Mouse (Mus musculus) induced T-regulatory cell, adult 2 months (primary cell): ENCODE results near the gene Klhl29.

Experiments
- DNase-seq: peaks from one replicate; pipeline ENCODE4 v3.0.0-alpha.2; 2012; ENCODE audit warnings: low read depth

The Klhl29 gene

DNA sequence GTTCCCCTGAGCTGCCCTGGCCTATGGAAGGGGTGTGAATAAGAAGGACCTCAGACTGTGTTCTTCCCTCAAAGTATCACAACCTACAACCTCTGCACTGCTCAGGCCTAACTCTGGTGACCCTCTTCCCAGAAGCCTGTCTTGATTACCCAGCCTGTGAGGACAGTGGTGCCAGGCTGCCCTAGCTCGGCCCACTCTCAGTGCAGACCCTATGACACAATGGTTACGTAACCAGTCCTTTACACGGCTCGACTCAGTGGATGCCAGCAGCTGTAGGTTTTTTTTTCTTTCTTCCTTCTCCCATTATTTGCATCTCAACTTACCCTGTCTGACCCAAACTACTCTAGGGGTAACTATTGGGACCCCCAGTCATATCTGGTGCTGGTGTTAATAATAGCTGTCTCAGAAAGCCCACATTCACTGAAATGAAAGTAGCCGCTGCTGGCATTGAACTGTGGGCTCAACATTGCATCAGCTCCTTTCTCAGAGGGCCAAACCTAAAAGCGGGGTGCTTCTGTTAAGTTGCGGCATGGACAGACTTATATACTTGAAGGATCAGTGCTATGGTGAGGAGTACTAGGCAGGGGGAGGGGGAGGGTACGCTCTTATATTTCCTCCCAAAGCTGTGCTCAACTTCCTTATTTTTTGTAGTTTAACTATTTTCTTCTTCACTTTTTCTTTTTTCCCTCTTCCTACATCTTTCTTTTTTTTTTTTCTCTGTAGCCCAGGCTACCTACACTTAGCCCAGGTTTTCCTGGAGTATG is 152.9 kb downstream of the Klhl29 start:
- no peak for DNase-seq

DNA sequence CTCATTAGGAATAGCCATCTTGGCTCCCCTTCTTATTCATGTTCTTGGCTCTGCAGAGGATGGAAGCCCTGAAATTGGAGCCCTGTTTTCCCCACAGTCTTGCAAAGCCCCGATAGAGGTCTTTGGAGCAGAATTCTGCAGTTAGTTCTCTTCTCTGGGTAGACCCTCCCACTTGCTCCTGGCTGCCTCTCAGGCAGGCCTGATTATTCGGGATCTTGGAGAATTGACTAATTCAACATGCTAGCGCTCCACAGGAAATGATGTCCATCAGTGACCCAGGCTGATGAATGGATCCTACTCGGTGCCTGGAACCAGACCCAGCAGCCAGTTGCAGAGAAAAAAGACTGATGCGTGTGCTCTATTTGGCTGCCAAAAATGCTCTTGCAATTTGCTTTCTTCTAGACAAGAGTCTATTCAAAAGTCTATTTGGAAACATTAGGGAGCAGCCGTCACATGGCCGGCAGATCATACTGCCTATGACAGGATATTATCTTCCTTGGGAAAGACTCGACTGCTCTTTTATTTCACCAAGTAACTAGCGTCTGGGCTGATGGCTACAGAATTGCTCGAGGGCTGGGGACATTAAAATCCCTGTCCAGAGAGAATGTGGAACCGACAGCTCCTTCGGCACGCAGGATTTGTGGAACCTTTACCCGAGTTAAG is 155.4 kb downstream of the Klhl29 start:
- DNase-seq, result no peak

DNA sequence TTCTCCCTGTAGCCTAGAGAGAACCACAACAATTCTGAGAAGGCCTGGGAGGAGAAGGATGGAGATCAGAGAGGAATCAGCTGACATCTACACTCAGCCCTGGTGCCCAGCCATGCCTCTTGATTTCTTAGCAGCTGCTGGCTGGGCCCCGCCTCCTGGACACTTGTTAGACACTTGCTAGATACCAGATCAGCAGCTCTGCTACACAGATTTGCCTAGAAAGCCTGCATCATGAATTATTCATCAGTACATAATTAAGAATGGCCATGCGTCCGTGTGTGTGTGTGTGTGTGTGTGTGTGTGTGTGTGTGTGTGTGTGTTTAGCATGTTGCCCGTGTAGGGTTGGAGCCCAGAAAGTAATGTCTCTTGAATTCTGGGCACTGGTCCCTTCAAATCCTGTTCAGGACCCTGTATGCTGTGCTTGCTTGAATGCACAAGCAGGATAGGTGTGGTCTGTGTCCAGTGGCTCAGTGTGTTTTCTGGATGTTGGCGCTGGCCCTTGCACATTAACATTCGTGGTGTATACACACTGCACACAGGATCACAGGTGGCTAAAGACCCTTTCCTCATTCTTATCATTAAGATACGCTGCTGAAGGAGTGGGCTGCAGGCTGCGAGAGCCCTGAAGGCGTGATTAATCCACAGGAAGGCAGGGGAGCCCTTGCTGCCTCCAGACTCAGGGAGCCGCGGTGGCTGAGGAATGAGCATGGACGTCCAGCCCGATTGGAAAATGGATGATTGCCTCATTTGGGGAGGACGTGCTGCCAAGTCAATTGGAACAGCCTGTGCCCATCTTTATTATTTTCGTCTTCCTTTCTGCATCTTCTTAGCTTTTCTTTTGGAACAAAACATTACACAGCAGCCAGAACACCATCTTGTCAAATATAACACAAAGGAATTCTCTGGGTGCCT is 159.4 kb downstream of the Klhl29 start:
- no peak for DNase-seq

DNA sequence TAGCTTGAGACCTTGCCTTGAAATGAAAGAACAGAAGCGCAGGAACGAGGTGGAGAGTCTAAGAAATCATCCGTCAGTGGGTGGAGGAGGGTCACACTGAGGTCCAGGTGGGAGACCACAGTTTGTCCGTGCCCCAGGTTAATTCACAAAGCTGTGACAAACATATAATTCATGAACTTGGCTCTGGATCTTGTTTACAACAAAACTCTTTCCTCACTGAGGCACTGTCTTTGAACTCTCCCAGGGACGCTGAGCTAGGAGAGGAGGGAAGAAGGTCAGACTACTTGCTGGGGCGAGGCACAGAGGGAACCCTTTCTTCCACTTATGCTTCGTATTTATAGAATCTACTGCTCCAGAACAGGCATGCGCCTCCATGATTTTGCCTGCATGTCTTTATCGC is 161.2 kb downstream of the Klhl29 start:
- DNase-seq, result no peak

DNA sequence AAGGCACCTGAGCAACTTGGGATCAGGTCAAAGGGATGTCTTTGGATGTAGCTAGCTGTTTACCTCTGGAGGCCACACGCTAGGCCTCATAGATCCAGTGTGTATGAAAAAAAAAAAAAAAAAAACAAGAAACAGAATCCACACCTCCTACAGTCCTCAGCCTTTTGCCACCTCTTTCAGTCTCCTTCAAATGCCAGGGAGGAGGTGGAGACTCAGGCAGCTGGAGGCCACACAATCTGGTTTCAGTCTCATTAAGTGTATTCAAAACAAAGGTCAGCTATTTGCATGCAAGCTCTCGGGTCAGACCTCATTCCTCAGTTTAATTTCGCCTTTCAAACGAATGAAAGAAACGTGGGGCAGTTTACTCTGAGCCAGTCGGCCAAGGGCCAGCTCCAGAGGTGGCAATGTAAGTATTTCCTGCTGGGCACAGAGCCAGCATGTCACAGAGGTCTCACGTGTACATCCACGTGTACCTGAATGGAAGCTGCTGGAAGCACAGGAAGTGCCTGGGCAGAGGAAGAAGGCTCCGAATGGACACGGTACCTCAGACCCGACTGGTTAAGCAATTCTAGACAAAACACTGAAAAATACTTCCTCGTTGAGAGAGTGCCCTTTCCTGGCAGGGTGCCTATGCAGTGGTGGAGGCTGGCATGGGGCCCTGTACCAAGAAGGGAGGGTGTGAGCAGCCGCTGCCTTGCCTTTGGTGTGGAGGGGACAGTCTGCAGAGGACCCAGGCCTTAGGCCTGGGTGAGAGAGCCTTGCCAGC is 162.0 kb downstream of the Klhl29 start:
- no peak for DNase-seq

DNA sequence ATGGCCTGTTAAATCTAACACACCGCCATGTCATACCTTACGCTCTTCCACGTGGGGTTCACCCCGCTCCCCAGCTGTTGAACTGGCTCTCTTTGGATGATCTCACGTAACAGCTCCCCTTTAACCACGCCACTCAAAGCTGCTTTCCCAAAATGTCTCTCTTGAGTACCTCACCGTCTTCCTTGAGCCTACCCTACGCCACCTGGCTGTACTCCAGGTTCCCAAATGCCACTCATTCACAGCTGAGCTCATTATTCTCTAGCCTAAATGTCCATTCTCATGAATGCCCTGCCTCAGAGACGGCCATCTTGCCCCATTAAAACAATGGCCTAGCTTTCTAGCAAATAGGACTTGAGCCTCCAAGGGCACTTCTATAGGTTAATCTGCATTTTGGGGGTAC is 163.6 kb downstream of the Klhl29 start:
- DNase-seq, result no peak

DNA sequence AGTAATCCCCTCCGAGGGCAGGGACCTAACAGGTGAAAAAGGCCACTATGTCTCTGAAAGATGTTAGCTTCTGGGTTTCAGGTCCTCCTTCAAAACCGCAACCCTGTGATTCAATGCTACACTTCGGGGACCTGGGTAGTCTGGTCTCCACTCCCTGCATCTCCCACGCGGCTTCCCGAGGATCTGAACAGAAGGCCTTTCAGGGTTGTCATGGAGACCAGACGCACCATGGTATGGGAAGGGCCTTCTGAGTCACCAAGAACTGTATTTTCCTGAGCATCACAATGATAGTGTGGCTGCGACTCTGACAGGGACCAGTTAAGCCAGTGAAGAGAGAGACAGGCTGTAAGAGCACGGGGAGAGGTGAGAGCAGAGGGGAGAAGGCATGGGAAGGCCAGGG is 164.7 kb downstream of the Klhl29 start:
- no peak for DNase-seq

DNA sequence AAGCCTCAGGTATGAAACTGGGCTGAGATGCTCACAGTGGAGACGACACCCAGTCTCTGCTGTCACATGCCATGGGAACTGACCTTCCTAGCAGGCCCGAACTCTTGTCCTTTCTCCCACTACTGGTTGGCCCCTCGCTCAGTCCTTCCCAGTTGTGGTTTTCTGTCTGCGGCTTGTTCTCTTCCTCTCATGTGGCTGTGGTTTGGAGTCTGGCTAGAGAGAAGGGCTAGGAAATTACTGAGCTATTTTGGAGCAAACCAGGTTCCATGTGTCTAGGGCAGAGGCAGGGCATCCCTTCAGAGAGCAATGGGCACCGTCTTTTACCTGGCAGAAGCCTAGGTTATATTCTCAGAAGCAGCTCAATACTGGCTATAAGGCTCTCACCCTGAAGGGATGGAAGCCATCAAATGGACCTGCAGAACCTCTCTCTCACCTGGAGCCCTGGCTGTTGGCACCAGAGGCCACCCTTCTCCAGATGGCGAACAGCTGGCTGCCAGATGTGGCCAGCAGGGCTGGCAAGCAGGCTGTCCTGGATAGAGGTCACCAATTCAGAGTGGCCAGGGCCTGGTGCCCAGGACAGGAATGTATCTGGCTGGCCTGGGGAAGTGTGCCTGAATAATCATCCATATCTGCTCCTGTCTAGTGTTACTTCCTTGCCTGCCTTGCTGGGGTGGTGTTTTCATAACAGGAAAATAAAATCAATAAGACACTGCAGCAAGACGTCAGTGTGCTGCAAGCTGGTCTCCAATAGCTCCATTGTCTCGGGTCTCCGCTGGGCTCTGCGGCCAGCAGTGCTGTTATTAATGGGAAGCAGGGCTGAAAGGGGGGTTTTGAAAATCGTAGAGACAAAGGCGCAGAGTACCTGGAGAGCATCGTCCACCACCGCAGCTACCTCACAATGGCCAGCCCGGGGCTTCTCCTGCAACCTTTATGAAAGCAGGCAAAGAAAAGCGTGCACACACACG is 167.3 kb downstream of the Klhl29 start:
- no peak for DNase-seq

DNA sequence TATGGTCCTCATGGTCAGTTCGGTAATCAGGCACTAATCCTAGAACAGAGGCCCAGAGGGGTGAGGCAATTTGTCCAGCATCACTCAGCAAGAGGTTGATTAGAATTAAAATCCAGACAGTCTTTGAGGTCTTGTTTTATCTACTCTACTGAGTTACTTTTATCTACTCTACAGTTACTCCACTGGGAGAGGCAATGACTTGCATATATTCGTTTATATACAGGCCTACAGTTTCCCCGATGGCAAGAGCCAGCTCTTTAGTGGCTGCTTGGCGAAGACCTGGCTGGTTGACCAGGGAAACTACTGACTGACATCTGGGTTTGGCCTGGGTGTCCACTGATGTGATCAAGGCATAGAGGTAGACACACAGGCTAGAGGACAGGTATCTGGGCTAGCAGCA is 168.3 kb downstream of the Klhl29 start:
- DNase-seq, result no peak

DNA sequence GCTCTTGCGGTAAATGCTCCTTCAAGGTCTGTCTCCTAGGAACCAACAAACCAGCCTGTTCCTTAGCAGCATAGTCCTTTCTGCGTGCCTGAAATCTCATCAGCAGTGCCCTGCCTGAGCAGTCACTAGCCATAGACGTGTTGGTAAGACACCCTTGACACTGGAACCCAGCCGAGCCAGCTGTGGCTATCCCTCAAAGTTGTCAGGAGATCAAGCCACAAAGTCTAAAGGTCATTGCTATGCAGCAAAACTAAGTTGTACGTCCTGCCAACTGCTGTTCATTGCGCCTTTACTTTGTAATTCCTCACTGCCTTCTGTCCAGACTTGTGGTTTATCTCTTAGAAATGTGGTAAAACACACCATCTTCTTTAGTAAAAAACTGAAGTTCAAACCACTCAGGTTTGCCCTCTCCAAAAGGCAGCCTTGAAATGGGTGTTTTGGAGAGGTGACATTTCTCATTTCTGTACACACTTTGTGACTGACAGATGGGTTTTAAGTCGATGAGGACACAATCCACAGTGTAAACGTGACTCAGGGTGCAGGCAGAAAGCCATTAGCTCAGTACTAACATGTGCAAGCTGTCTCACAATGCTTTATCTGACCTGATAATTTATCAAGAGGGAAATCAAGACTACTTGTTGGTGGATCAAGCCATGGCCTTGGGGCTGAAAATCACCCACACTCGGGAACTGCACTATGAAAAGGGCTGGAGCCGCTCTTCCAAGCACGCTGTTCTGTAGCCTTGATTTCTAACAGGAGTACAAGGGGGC is 171.2 kb downstream of the Klhl29 start:
- no peak for DNase-seq

DNA sequence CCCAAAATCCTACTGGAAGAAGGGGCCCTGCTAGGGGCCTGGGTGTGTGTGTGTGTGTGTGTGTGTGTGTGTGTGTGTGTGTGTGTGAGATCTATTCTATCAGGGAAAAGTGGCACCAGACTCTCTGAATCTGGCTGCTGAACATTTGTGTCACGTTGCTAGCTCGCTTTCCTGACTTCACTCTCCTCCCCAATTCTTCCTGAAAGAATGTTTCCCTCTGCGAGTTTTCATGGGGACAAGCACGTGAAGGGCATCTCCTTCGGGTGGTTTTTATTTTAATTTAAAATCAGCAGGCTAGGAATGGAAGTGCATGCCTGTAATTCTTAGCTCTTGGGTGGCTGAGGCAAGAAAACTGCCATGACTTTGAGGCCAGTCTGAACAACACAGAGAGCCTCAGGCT is 172.1 kb downstream of the Klhl29 start:
- no peak for DNase-seq

DNA sequence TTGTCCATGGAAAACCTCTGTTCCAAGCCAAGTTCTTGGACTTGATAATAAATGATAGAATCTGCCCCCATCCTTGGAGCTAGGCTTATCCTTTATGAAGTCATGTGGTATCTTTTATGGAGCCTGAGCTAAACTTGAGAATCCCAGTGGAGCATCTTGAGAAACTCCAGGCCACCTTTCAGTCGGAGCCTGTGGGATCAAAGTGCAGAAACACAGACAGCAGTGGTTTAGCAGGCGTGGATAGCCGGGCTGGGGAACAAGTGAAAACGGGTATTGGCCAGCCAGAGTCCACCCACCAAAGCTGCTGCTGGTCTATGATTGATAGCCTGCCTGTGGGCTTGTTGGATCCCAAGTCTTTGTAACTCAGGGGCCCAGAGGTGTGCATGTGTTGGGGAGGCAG is 177.2 kb downstream of the Klhl29 start:
- no peak for DNase-seq

DNA sequence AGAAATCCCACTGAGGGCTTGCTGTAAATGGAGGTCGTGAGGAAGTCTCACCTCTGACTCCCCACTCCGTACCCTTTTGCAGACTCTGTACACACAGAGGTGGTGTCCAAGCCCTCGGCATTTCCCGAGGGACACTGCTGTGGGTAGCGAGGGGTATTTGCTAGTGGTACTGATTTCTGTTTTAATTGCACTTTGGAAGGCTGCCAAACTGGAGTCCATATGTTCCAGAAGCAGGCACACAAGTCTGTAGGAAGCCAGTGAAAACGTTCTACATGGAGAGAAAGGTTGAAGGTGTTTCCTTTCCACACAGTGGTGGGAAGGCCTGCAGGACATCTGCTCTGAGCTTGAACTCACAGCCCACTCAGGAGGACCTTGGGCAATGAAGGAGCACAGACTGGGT is 181.3 kb downstream of the Klhl29 start:
- no peak for DNase-seq

DNA sequence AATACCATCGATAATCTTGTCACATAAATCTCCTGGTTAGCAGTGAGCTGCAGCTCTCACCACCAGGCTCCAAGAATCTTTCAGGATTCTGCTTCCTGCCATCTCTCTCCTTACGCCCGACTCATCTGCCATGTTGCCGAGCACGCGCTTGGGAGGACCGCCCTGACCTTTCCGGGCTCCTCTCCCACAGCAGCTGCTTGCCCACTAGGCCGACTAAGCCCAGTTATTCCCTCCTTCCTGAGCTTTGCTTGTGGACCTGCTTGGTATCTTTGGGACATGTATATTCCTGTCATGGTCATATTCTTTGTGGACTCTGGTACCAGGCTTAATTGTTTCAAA is 183.1 kb downstream of the Klhl29 start:
- no peak for DNase-seq

DNA sequence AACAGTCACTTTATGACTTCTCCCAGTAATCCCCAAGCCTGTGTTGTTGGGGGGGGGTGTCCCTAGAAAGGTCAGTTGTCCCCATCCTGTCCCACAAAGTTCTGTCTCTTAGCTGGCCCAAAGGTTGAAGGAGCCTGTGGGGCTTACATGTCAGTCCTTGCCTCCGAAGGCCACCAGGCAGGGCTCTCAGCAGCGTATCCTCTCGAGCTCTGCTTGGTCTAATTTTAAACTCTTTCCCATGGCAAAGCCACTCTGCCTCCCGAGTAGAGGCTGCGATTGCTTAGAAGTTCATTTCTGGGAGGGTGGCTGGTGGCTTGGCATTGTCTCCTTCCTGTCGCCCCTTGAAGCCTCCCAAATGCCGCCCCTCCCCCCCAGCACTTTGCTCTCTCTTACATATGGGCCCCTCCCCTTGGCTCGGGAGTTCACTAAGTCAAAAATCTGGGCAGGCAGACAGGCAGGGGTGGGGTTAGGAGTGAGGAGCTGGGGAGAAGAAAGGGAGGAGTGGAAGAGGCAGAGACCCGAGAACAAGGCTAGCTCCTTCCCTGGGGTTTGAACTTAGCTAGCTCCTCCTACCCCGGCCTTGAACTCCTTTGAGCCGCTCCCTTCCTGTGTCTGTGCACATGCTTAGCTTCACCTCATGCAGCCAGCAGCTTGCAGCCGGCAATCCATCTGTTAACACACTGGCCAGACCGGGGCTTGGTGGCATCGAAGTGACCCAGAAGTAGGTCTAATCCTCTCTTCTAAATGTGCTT is 183.7 kb downstream of the Klhl29 start:
- DNase-seq, result no peak

DNA sequence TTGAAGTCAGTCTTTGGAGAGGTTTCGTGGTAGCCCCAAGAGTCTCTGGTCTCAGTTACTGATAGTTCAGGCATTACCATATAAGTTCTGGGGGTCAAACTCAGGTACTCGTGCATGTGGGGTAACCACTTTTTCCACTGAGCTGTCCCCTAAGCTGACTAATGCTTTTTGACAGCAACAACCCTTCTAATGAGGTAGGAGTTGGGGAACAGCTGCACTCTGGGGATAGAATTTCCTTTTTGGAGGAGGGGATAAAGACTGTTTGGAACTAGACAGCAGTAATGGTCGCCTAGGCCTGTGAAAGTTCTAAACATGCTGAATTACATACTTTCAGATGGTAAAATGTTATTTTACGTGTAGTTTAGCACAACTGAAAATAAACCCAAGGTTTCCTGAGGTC is 184.3 kb downstream of the Klhl29 start:
- DNase-seq, result no peak

DNA sequence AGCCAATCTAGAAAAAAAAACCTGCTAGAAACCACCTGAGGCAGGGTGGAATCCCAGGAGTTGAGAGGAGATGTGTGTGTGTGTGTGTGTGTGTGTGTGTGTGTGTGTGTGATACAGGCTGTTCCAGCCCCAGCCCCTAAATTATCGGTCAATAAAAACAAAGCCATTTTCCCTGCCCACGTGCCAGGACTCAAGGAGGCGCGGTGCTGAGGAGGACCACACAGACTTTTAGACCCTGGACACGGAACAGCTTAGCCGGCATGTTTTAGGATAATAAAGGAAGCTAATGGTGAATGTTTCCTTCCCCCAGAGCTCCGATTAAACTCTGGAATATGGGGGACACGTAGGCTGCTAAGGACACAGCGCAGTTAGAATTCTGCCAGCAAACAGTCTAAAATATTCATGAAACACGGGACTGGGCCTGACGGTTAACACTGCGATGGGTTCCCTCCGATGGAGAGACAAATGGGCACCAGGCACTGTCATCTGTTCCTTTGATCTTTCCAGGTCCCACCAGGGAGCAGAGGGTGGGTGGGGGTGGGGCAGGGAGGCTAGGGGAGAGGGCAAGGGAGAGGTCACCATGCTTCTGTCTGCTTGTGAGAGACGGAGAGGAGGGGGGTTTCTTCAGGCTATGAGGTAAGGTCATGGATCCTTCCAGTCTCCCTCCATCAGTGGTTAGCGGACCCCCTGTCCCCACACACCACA is 185.9 kb downstream of the Klhl29 start:
- DNase-seq, result no peak

DNA sequence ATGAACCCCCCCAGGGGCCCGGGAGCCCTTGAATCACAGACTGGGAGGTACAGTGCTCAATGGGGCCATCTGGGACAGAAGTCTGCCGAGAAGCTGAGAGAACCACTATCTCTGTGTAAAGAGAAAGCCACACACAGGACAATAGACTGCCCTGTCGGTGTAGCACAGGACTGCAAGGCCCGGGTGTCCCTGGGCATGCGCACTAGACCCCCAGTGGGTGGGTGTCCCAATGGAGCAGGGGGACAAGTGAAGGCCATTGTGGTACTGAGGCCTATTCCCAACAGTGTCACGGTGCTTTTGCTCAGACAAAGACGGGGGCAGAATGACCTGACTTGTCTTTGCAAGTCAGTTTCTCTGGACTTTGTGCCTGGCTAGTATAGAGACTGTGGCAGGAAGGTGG is 186.6 kb downstream of the Klhl29 start:
- DNase-seq, result no peak

DNA sequence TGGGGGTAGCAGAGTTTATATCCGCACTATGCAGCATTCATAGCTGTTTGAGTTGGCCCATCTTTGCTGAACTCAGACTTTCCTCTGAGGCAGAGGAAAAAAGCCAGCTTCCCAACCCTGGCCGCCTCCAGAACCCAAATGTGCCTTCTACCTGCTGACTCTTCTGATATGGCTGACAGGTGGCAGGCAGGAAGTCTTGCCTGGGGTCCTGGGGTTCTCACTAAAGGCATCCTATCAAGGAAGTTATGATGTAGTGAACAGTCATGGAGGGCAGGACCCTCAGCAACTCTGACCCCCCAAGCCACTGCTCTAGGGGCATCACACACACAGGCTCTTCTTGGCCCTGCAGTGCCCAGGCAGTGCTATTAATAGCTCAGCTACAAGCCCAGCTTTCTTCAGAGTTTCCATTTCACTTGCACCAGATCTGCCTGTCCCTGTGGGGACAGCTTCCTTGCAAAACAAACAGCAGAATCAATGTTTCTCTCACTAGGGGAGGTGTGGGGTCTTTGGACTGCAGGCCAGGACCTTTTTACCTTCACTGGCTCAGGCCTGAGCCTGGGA is 187.6 kb downstream of the Klhl29 start:
- DNase-seq, result no peak
